21 mouse cellular contexts compared by ENCODE assay signal in the genomic region with DNA sequence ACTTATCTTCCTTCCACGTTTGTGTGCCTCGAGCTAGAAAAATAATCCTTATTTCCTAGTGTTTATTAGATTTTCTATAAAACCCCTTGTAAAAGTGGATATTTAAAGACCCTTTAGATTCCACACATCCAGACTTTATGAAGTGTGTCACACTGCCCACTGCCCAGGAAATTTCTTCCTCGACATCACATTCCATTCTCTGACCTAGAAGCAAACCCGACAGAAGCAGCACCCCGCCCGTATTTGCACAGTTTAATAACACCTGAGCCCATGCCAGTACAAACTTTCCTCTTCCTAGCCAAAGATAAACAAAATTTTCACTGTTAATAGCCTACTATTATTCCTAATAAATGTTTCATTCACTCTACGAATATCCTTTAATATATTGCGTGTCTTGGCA.
DNase-seq lines count a peak whose midpoint lies in the region; ATAC-seq and TF ChIP-seq lines count a peak whose summit lies in the region.
"Had no signal": no experiment of that assay in that cellular context is flagged by ENCODE, and none has a peak within 500 bp of the region (broad histone marks: within the 10 kb centered on the region; RNA-seq: fewer than 3 reads in every experiment).

No protein-coding gene starts in this region.

- TF ChIP-seq CTCF in stomach, postnatal 0 days (IDR thresholded peaks at IDR 0.05; ENCODE audit: low read depth): no peak

- H3K36me3 ChIP-seq in intestine, embryonic 14.5 days (ENCODE audit: control insufficient read depth, insufficient read depth, low read length): no peaks in the 10 kb centered on the region
- H3K36me3 ChIP-seq in intestine, embryonic 16.5 days (ENCODE audit: control insufficient read depth, insufficient read depth, low read length): no peaks in the 10 kb centered on the region
- H3K36me3 ChIP-seq in limb, embryonic 13.5 days: no peaks in the 10 kb centered on the region
- H3K36me3 ChIP-seq in limb, embryonic 10.5 days: no peaks in the 10 kb centered on the region
- no peaks in the 10 kb centered on the region for H3K36me3 ChIP-seq in stomach, postnatal 0 days (ENCODE audit: control insufficient read depth, insufficient read depth, low read length)
- H3K36me3 ChIP-seq: embryonic facial prominence, embryonic 12.5 days; forebrain, embryonic 15.5 days; heart, embryonic 15.5 days; hindbrain, embryonic 13.5 days had no signal

- WGBS in intestine, embryonic 14.5 days: 51% methylated on average over 8 of the region's 8 CpGs
- 53% methylated on average over 8 of the region's 8 CpGs for WGBS in intestine, embryonic 16.5 days
- WGBS in limb, embryonic 13.5 days: 26% methylated on average over 8 of the region's 8 CpGs
- 79% methylated on average over 8 of the region's 8 CpGs for WGBS in limb, embryonic 10.5 days
- 32% methylated on average over 8 of the region's 8 CpGs for WGBS in stomach, postnatal 0 days

- no peaks in the 10 kb centered on the region for H3K9me3 ChIP-seq in intestine, embryonic 14.5 days (ENCODE audit: control insufficient read depth, low read length)
- H3K9me3 ChIP-seq in intestine, embryonic 16.5 days (ENCODE audit: control insufficient read depth, low read length): no peaks in the 10 kb centered on the region
- no peaks in the 10 kb centered on the region for H3K9me3 ChIP-seq in limb, embryonic 13.5 days
- no peaks in the 10 kb centered on the region for H3K9me3 ChIP-seq in limb, embryonic 10.5 days (replicated peaks)
- H3K9me3 ChIP-seq in stomach, postnatal 0 days (ENCODE audit: control insufficient read depth, low read length): no peaks in the 10 kb centered on the region
- H3K9me3 ChIP-seq: embryonic facial prominence, embryonic 12.5 days; forebrain, embryonic 15.5 days; heart, embryonic 15.5 days; hindbrain, embryonic 13.5 days had no signal

- no peaks in the 10 kb centered on the region for H3K4me1 ChIP-seq in intestine, embryonic 14.5 days (replicated peaks; ENCODE audit: control insufficient read depth, insufficient read depth, low read length)
- H3K4me1 ChIP-seq in intestine, embryonic 16.5 days (ENCODE audit: control insufficient read depth, insufficient read depth, low read length): no peaks in the 10 kb centered on the region
- peaks cover 6% of the 10 kb centered on the region for H3K4me1 ChIP-seq in limb, embryonic 13.5 days
- no peaks in the 10 kb centered on the region for H3K4me1 ChIP-seq in limb, embryonic 10.5 days
- H3K4me1 ChIP-seq in stomach, postnatal 0 days (replicated peaks; ENCODE audit: control insufficient read depth, insufficient read depth): no peaks in the 10 kb centered on the region
- H3K4me1 ChIP-seq: embryonic facial prominence, embryonic 12.5 days; forebrain, embryonic 15.5 days; hindbrain, embryonic 13.5 days had no signal

- DNase-seq in intestine, embryonic 14.5 days (ENCODE audit: low spot score): peak; percentile 46
- DNase-seq in limb, embryonic 10.5 days (ENCODE audit: low spot score): no peak
- peak; percentile 11 for DNase-seq in lung, postnatal 36 days
- DNase-seq in lung, postnatal 14 days: no peak
- DNase-seq in stomach, postnatal 0 days (ENCODE audit: low spot score): peak; percentile 34
- no peak for DNase-seq in layer of hippocampus, postnatal 14 days (ENCODE audit: low spot score in 2 of 2)
- DNase-seq: adrenal gland, postnatal 14 days; cerebellum, adult 11-12 months; cerebellum, adult 9-10 months; gastrocnemius, postnatal 14 days; heart, postnatal 14 days had no signal

- no peak for ATAC-seq in intestine, embryonic 14.5 days (replicated peaks; ENCODE audit: low FRiP score, low TSS enrichment, low read depth)
- no peak for ATAC-seq in intestine, embryonic 16.5 days
- ATAC-seq in limb, embryonic 13.5 days (ENCODE audit: low FRiP score, low read depth): peak; percentile 86; the same call in 1 of the 2 replicates
- peak; percentile 14; the same call in 1 of the 2 replicates for ATAC-seq in stomach, postnatal 0 days (ENCODE audit: low FRiP score, low TSS enrichment)
- ATAC-seq: activated CD4-positive, CD25-positive, alpha-beta regulatory T cell, adult 4 months; forebrain, embryonic 15.5 days; Patski had no signal

- no peak overlapping the region for H3K4me2 ChIP-seq in intestine, embryonic 14.5 days (ENCODE audit: low read length)
- H3K4me2 ChIP-seq in intestine, embryonic 16.5 days (ENCODE audit: low read depth, low read length): no peak overlapping the region
- H3K4me2 ChIP-seq in limb, embryonic 13.5 days (replicated peaks): no peak overlapping the region
- no peak overlapping the region for H3K4me2 ChIP-seq in stomach, postnatal 0 days (replicated peaks; ENCODE audit: low read depth)
- H3K4me2 ChIP-seq: embryonic facial prominence, embryonic 12.5 days; forebrain, embryonic 15.5 days; heart, embryonic 11.5 days; heart, embryonic 15.5 days; hindbrain, embryonic 13.5 days had no signal

- no peaks in the 10 kb centered on the region for H3K27me3 ChIP-seq in intestine, embryonic 14.5 days (replicated peaks; ENCODE audit: control insufficient read depth, insufficient read depth, low read length)
- no peaks in the 10 kb centered on the region for H3K27me3 ChIP-seq in intestine, embryonic 16.5 days (replicated peaks; ENCODE audit: control insufficient read depth, insufficient read depth, low read length)
- H3K27me3 ChIP-seq in limb, embryonic 13.5 days: peaks cover 77% of the 10 kb centered on the region
- no peaks in the 10 kb centered on the region for H3K27me3 ChIP-seq in limb, embryonic 10.5 days (ENCODE audit: low read depth, poor library complexity, severe bottlenecking)
- H3K27me3 ChIP-seq in stomach, postnatal 0 days (ENCODE audit: control insufficient read depth, insufficient read depth, low read length): no peaks in the 10 kb centered on the region
- H3K27me3 ChIP-seq: CH12.LX; embryonic facial prominence, embryonic 12.5 days; forebrain, embryonic 15.5 days; heart, embryonic 15.5 days; hindbrain, embryonic 13.5 days; Patski had no signal

- H3K9ac ChIP-seq in intestine, embryonic 14.5 days (ENCODE audit: low read length): no peak overlapping the region
- no peak overlapping the region for H3K9ac ChIP-seq in intestine, embryonic 16.5 days (ENCODE audit: low read depth, low read length)
- no peak overlapping the region for H3K9ac ChIP-seq in limb, embryonic 13.5 days
- H3K9ac ChIP-seq in stomach, postnatal 0 days (ENCODE audit: low read length): no peak overlapping the region
- H3K9ac ChIP-seq: embryonic facial prominence, embryonic 12.5 days; forebrain, embryonic 15.5 days; heart, embryonic 15.5 days; hindbrain, embryonic 13.5 days had no signal

- no peak overlapping the region for H3K4me3 ChIP-seq in intestine, embryonic 14.5 days (ENCODE audit: low read depth, low read length)
- no peak overlapping the region for H3K4me3 ChIP-seq in intestine, embryonic 16.5 days (ENCODE audit: low read length)
- no peak overlapping the region for H3K4me3 ChIP-seq in limb, embryonic 13.5 days
- H3K4me3 ChIP-seq in limb, embryonic 10.5 days: no peak overlapping the region
- no peak overlapping the region for H3K4me3 ChIP-seq in stomach, postnatal 0 days (ENCODE audit: low read depth, low read length)
- H3K4me3 ChIP-seq: embryonic facial prominence, embryonic 12.5 days; forebrain, embryonic 15.5 days; heart, embryonic 15.5 days; hindbrain, embryonic 13.5 days had no signal

- no peak for TF ChIP-seq EP300 in stomach, postnatal 0 days (optimal IDR thresholded peaks at IDR 0.05)

- H3K27ac ChIP-seq in intestine, embryonic 14.5 days (ENCODE audit: low read depth): no peak overlapping the region
- H3K27ac ChIP-seq in intestine, embryonic 16.5 days (ENCODE audit: low read length): no peak overlapping the region
- no peak overlapping the region for H3K27ac ChIP-seq in limb, embryonic 13.5 days
- no peak overlapping the region for H3K27ac ChIP-seq in limb, embryonic 10.5 days
- H3K27ac ChIP-seq in stomach, postnatal 0 days (replicated peaks): no peak overlapping the region
- H3K27ac ChIP-seq: embryonic facial prominence, embryonic 12.5 days; forebrain, embryonic 15.5 days; heart, embryonic 15.5 days; hindbrain, embryonic 13.5 days had no signal

Comparison
In these comparisons a context has a peak if more than half of its experiments do, and no peak if none do; other contexts are left out.
1. DNase-seq: peak in intestine, embryonic 14.5 days (single experiment), lung, postnatal 36 days (single experiment) and stomach, postnatal 0 days (single experiment); none in limb, embryonic 10.5 days (single experiment), lung, postnatal 14 days (single experiment) and layer of hippocampus, postnatal 14 days (0 of 2).
2. ATAC-seq: peak in limb, embryonic 13.5 days (single experiment) and stomach, postnatal 0 days (single experiment); none in intestine, embryonic 14.5 days (single experiment) and intestine, embryonic 16.5 days (single experiment).